Mouse (Mus musculus): ENCODE measurements at regions not wholly inside any gene's neighbourhood (a gene's known extent, or its start where the extent isn't known, plus 50 kb on each side); places are given as distances from the start of the nearest gene placed in this dataset.

DNA sequence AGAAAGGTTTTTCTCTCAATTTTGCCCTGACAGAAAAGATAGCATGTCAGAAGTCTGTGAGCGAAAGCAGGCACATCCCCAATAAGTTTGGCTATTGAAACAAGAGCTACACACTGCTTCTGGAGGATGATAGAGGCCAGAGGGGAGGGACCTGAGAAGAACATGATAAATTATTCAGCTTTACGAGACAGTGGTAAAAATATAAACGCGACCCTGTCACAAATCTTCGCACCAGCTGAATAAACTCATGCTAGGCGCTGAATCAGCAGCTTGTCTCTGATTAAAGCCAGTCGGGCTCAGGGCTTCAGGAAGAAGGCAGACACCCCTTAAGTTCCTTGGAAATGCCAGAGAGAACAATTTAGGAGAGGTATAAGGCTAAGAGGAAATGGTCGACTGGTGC is 422.7 kb upstream of the Tnp1 start:
- TF ChIP-seq CTCF (IDR thresholded peaks at IDR 0.05) = no peak
- TF ChIP-seq EP300 (IDR thresholded peaks at IDR 0.05) = no peak
